Mouse (Mus musculus): ENCODE measurements at regions not wholly inside any gene's neighbourhood (a gene's known extent, or its start where the extent isn't known, plus 50 kb on each side); places are given as distances from the start of the nearest gene placed in this dataset.

- TF ChIP-seq POLR2AphosphoS2 (IDR thresholded peaks at IDR 0.05; ENCODE audit: insufficient read length, low read depth): no peak
- TF ChIP-seq USF1 (IDR thresholded peaks at IDR 0.05; ENCODE audit: low read depth): no peak
- no peak for TF ChIP-seq TCF3 (IDR thresholded peaks at IDR 0.05; ENCODE audit: insufficient read length, low read depth)
- TF ChIP-seq MYOD1 (IDR thresholded peaks at IDR 0.05; ENCODE audit: control insufficient read depth in 1 of 3, insufficient read length in 2 of 3, low read depth in 2 of 3): no peak
- TF ChIP-seq POLR2A (IDR thresholded peaks at IDR 0.05; ENCODE audit: insufficient read length, low read depth): no peak
- no peak for TF ChIP-seq E2F4 (IDR thresholded peaks at IDR 0.05; ENCODE audit: insufficient read depth)
- TF ChIP-seq CEBPB (IDR thresholded peaks at IDR 0.05; ENCODE audit: insufficient read depth, poor library complexity, severe bottlenecking): no peak
Measured at GRCm38 (mm10) chr5:46151973-46152372, 294.6 kb upstream of the Lcorl start.

Data from myocyte (in vitro differentiated cells).